Mouse (Mus musculus): ENCODE measurements around the gene Qars.

The Qars gene

GRCm38 (mm10) chr9:108525400-108525799 lies 17.9 kb downstream of the Qars start:
- in situ Hi-C loops (cut with MboI, MseI): loop anchor here (25.0 kb wide), 1 partner anchor 1187 kb away; the partner anchor contains the start of gene Fbxw18

DNA sequence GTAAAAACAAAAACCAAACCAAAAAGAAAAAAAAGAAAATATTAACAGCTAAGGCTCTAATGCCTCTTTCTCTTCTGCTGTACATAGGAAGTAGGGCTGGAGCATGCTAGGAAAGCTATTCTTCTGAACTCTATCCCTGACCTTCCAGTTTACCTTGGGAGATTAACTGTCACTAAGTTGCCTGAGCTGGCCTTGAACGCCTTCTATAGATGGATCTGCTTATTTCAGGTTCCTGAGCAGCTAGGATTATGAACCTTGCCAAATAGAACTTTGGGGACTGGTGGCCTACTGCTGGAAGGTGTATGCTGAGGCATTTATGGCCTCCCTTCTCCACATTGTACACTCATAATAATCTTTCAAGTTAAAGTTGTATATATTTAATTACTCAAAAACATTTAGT lies 23.4 kb downstream of the Qars start:
- in situ Hi-C loops (cut with MboI, MseI): loop anchor here (10.0 to 25.0 kb wide), 4 partner anchors 766 to 1686 kb away; partner anchors contain the start of gene Fbxw18

DNA sequence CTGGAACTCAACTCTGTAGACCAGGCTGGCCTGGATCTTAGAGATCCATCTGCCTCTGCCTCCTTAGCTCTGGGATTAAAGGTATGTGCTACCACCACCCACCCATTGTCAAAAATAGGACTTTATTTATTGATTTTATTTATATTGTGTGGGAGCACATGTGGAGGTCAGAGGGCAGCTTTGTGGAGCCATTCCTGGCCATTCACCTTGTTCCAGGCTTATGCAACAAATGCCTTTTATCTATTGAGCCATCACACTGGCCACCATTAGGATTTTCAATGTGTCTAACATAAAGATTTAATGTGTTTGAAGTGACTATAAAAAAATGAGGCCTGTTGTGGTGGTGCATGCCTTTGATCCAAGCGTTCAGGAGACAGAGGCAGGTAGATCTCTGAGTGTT lies 24.0 kb downstream of the Qars start:
- in situ Hi-C loops (cut with MboI, MseI): loop anchor here (10.0 to 25.0 kb wide), 4 partner anchors 767 to 1687 kb away; partner anchors contain the start of gene Fbxw18

- in situ Hi-C loops (cut with MboI, MseI): loop anchor here (5.0 to 25.0 kb wide), 2 partner anchors 164 to 1171 kb away; partner anchors contain the start of gene Fbxw18
These were observed 33.3 kb downstream of the Qars start for GRCm38 (mm10) chr9:108540846-108541245.

DNA sequence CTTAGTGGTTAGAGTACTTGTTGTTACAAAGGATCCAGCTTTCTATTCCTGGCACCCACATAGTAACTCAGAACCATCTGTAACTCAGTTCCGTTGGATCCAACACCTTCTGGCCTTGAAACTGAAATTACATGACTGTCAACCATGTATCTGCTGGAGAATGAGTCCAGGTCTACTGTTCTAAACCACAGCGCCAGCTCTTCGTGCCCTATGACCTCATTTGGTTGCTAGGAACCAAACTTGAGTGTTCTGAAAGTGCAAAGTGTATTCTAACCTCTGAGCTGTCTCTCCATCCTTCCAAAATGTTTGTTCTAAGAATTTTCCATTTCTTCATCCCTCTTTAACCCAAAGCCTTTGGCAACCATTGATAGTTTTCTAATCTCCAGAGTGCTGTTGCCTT lies 38.5 kb downstream of the Qars start:
- in situ Hi-C loops (cut with MboI, MseI): loop anchor here (25.0 kb wide), 1 partner anchor 1166 kb away; the partner anchor contains the start of gene Fbxw18

GRCm38 (mm10) chr9:108546875-108547274 lies 39.4 kb downstream of the Qars start:
- in situ Hi-C loops (cut with MboI, MseI): loop anchor here (25.0 kb wide), 1 partner anchor 1165 kb away; the partner anchor contains the start of gene Fbxw18

GRCm38 (mm10) chr9:108559169-108559568 lies 51.7 kb downstream of the Qars start:
- in situ Hi-C loops (cut with MboI, MseI): no loop called here

DNA sequence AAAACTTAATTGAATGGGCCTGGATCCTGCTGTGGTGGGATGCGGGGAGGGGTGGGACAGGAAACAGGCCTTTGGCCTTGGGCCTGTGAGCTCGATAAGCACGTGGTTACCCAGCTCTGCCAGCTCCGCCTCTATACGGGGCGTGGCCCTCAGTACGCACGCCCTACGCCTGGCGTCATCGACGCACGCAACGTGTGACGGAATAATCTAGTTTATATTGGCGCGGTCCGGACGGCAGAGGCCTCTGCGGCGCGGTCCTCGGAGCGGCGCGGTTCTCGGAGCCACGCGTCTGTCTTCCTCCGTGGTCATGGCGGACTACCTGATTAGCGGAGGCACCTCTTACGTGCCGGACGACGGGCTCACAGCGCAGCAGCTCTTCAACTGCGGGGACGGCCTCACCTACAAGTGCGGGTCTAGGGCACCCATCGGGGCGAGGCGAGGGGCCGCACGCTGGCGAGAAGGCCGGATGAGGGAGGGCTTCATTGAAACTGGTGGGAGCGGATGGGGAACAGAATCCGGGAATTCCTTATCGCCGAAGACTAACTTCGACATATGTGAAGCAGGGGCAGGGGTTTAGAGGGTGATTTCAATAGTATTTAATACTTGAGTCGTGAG lies 52.8 kb downstream of the Qars start, which contains the start of gene Impdh2:
Gene Impdh2 (plus strand): TSS at position 60 of the 615 bp plus-strand sequence.
- in situ Hi-C loops (cut with MboI, MseI): loop anchor here (10.0 kb wide), 1 partner anchor 1314 kb away; the partner anchor contains the start of gene Cdc25a

- in situ Hi-C loops (cut with MboI, MseI): loop anchor here (10.0 kb wide), 1 partner anchor 1311 kb away; the partner anchor contains the start of gene Cdc25a
These were observed 56.2 kb downstream of the Qars start for GRCm38 (mm10) chr9:108563671-108564070.

- in situ Hi-C loops (cut with MboI, MseI): loop anchor here (10.0 kb wide), 1 partner anchor 1311 kb away; the partner anchor contains the start of gene Cdc25a
These were observed 56.6 kb downstream of the Qars start for GRCm38 (mm10) chr9:108564131-108564530.

All from T-helper 1 cell (primary cell).